Mouse (Mus musculus): ENCODE data around the gene Pde4d.
A peak's percentile ranks its signal among the peaks of the same experiment; 100 is the strongest.

Pde4d gene

GRCm38 (mm10) chr13:109592192-109592797, 1142.5 kb downstream of the Pde4d start:
- DNase-seq, result no peak

- peak; percentile 50 to 78 for DNase-seq
Measured at GRCm38 (mm10) chr13:109599711-109600110, 1150.0 kb downstream of the Pde4d start.

GRCm38 (mm10) chr13:109604017-109604416, 1154.3 kb downstream of the Pde4d start:
- no peak for DNase-seq

GRCm38 (mm10) chr13:109605140-109605539, 1155.4 kb downstream of the Pde4d start:
- no peak for DNase-seq

- DNase-seq, result no peak
Measured at GRCm38 (mm10) chr13:109609106-109609804, 1159.5 kb downstream of the Pde4d start.

- DNase-seq, result peak; percentile 69 to 75
Measured at GRCm38 (mm10) chr13:109609805-109610187, 1160.0 kb downstream of the Pde4d start.

- DNase-seq, result no peak
Measured at GRCm38 (mm10) chr13:109610772-109611171, 1161.0 kb downstream of the Pde4d start.

GRCm38 (mm10) chr13:109615213-109615784, 1165.6 kb downstream of the Pde4d start:
- DNase-seq, result no peak

GRCm38 (mm10) chr13:109615785-109616281, 1166.1 kb downstream of the Pde4d start:
- peak; percentile 50 to 70 for DNase-seq

- no peak for DNase-seq
Measured at GRCm38 (mm10) chr13:109619158-109619657, 1169.5 kb downstream of the Pde4d start.

GRCm38 (mm10) chr13:109622207-109622606, 1172.5 kb downstream of the Pde4d start:
- peak in 1 of 2 experiments; percentile 24 for DNase-seq

GRCm38 (mm10) chr13:109623201-109623600, 1173.5 kb downstream of the Pde4d start:
- DNase-seq, result no peak

- DNase-seq, result no peak
Measured at GRCm38 (mm10) chr13:109624772-109625349, 1175.1 kb downstream of the Pde4d start.

GRCm38 (mm10) chr13:109625466-109626129, 1175.8 kb downstream of the Pde4d start:
- DNase-seq, result no peak

GRCm38 (mm10) chr13:109627265-109627664, 1177.5 kb downstream of the Pde4d start:
- no peak for DNase-seq

GRCm38 (mm10) chr13:109628606-109629005, 1178.9 kb downstream of the Pde4d start:
- DNase-seq, result no peak

- no peak for DNase-seq
Measured at GRCm38 (mm10) chr13:109629216-109629615, 1179.5 kb downstream of the Pde4d start.

- DNase-seq, result no peak
Measured at GRCm38 (mm10) chr13:109631399-109632026, 1181.8 kb downstream of the Pde4d start.

- DNase-seq, result peak in 1 of 2 experiments; percentile 50
Measured at GRCm38 (mm10) chr13:109632387-109633036, 1182.8 kb downstream of the Pde4d start.

GRCm38 (mm10) chr13:109633037-109633418, 1183.3 kb downstream of the Pde4d start:
- no peak for DNase-seq

- DNase-seq, result peak; percentile 32 to 50
Measured at GRCm38 (mm10) chr13:109635901-109636520, 1186.3 kb downstream of the Pde4d start.
